Mouse (Mus musculus) neural tube, embryonic 14.5 days (tissue): ENCODE results near the gene Adtrp. TPM values are rescaled to one million over a fixed set of nuclear protein-coding genes. Genes with fewer than 3 reads are reported as not detected.

ENCODE experiments used
- polyA plus RNA-seq: library from polyadenylated mRNA; unstranded; fragments of >200 nt; fragmentation: Nextera tagmentation; extraction: Ambion mirVana; gene quantifications from 2 replicates; pipeline ENCODE4 v1.2.1, GENCODE M21; 2014

The Adtrp gene
- polyA plus RNA-seq, 1 experiment from 2014 or later = 0.42 TPM

Other genes with a start within 250 kb of the Adtrp start
- 68.1 and 68.3 TPM in 2 replicates for gene Tmem170b, start 241.8 kb downstream of the Adtrp start, polyA plus RNA-seq
- 16.8 and 22.8 TPM in 2 replicates for gene Hivep1, start 204.3 kb upstream of the Adtrp start, polyA plus RNA-seq